Mouse (Mus musculus) heart, embryonic 12.5 days (tissue): Measurements from ENCODE around the gene Slc18b1. TPM values are rescaled to one million over a fixed set of nuclear protein-coding genes. Genes with fewer than 3 reads are reported as not detected.

ENCODE experiments used
- ATAC-seq: fragments of 200-750 bp; cut with Nextera tagmentation; 2 replicates; pipeline ENCODE4 v1.8.0; 2017; ENCODE audit warnings: moderate TSS enrichment, moderate library complexity; ENCODE audit not compliant: insufficient number of reproducible peaks, low FRiP score
- H3K27ac ChIP-seq: fragments of 300-500 bp; sonication (generic); 2 replicates; pipeline ENCODE4 v1.5.1; 2016; ENCODE audit warnings: mild to moderate bottlenecking, moderate library complexity; ENCODE audit not compliant: poor library complexity, severe bottlenecking
- H3K27me3 ChIP-seq: fragments of 300-500 bp; sonication (generic); replicated peaks from 2 replicates; pipeline ENCODE4 v1.6.1; 2016; ENCODE audit warnings: mild to moderate bottlenecking, moderate library complexity
- H3K36me3 ChIP-seq: fragments of 300-500 bp; sonication (generic); 2 replicates; pipeline ENCODE4 v1.6.1; 2016; ENCODE audit warnings: mild to moderate bottlenecking, moderate library complexity
- H3K4me1 ChIP-seq: fragments of 300-500 bp; sonication (generic); replicated peaks from 2 replicates; pipeline ENCODE4 v1.6.1; 2016; ENCODE audit warnings: mild to moderate bottlenecking
- H3K4me2 ChIP-seq: fragments of 300-500 bp; sonication (generic); 2 replicates; pipeline ENCODE4 v1.6.1; 2016; ENCODE audit warnings: mild to moderate bottlenecking, moderate library complexity
- H3K4me3 ChIP-seq: fragments of 300-500 bp; sonication (generic); 2 replicates; pipeline ENCODE4 v1.5.1; 2016; ENCODE audit warnings: mild to moderate bottlenecking
- H3K9ac ChIP-seq: fragments of 300-500 bp; sonication (generic); 2 replicates; pipeline ENCODE4 v1.6.1; 2016; ENCODE audit warnings: mild to moderate bottlenecking, moderate library complexity
- H3K9me3 ChIP-seq: fragments of 300-500 bp; sonication (generic); replicated peaks from 2 replicates; pipeline ENCODE4 v1.6.1; 2016; ENCODE audit warnings: mild to moderate bottlenecking, moderate library complexity
- WGBS: fragments of 180-500 bp; shearing (Covaris S2); methylation state at CpG from one replicate; pipeline ENCODE4 v1.1.7; 2016; 5-methylcytosine and 5-hydroxymethylcytosine counted together
- polyA plus RNA-seq: library from polyadenylated mRNA; unstranded; fragments of >200 nt; fragmentation: Nextera tagmentation; extraction: Ambion mirVana; gene quantifications from 2 replicates; pipeline ENCODE4 v1.2.1, GENCODE M21; 2016

Slc18b1 gene
- polyA plus RNA-seq, 1 experiment from 2014 or later, result 6.6 TPM

DNA sequence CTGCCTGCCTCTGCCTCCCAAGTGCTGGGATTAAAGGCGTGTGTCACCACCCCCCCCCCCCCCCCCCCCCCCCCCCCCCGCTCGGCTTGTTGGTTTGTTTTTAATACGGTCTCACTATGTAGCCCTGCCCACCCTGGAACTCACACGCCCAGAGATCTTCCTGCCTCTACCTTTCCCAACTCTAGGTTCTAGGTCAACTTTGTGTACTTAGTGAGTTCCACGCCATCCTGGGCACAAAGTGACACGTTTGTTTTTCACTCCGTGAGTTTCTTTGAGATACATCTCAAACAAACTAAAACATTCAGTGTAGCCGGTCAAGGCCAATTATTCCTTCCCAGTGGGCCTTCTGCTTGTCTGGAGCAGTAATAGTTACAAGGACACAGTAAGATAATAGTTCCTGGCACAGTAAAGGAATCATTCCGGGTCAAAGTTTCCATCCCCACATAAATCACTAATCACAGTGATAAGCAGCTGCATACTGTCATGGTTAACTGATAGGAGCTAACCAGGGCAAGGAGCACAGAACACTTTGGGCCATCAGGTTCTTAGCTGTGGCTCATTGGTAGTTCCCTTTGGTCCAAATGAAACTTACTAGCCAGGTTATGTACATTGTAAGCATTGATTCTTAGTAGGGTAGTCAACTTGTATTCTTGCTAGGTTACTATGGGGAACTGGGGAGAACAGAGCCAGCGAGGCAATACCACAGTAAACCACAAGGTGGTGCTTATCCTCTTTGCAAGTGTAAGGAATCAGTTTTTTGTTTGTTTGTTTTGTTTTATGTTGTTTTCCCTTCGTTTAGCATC lies 15.1 kb downstream of the Slc18b1 start:
- H3K4me1 ChIP-seq, result 0 out of 2 replicates have a peak, but pooled peaks cover 3% of the 10 kb centered on the region
- no peak for ATAC-seq
- no peak overlapping the region for H3K27ac ChIP-seq
- no peaks in the 10 kb centered on the region for H3K27me3 ChIP-seq
- peaks cover 7% of the 10 kb centered on the region for H3K36me3 ChIP-seq
- no peak overlapping the region for H3K4me3 ChIP-seq
- H3K9ac ChIP-seq, result no peak overlapping the region
- 57% methylated on average over 9 of the region's 12 CpGs for WGBS
- H3K9me3 ChIP-seq, result no peaks in the 10 kb centered on the region
- H3K4me2 ChIP-seq, result no peak overlapping the region

DNA sequence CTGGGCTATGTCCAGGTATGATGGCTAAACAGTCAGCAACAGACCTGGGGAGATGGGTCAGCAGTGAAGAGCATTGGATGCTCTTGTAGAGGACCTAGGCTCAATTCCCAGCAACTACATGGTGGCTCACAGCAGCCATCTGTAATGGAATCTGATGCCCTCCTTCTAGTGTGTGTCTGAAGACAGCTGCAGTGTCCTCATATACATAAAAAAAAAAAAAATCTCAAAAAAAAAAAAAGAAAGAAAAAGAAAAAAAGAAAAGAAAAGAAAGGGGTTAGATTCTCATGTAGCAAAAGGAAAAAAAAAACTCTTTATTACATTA lies 15.6 kb downstream of the Slc18b1 start:
- H3K27ac ChIP-seq, result no peak overlapping the region
- H3K36me3 ChIP-seq, result peaks cover 4% of the 10 kb centered on the region
- H3K4me3 ChIP-seq, result no peak overlapping the region
- no peak overlapping the region for H3K4me2 ChIP-seq
- H3K27me3 ChIP-seq, result no peaks in the 10 kb centered on the region
- no peaks in the 10 kb centered on the region for H3K9me3 ChIP-seq
- no peak overlapping the region for H3K9ac ChIP-seq
- 0 out of 2 replicates have a peak, but pooled peaks cover 3% of the 10 kb centered on the region for H3K4me1 ChIP-seq
- no peak for ATAC-seq

DNA sequence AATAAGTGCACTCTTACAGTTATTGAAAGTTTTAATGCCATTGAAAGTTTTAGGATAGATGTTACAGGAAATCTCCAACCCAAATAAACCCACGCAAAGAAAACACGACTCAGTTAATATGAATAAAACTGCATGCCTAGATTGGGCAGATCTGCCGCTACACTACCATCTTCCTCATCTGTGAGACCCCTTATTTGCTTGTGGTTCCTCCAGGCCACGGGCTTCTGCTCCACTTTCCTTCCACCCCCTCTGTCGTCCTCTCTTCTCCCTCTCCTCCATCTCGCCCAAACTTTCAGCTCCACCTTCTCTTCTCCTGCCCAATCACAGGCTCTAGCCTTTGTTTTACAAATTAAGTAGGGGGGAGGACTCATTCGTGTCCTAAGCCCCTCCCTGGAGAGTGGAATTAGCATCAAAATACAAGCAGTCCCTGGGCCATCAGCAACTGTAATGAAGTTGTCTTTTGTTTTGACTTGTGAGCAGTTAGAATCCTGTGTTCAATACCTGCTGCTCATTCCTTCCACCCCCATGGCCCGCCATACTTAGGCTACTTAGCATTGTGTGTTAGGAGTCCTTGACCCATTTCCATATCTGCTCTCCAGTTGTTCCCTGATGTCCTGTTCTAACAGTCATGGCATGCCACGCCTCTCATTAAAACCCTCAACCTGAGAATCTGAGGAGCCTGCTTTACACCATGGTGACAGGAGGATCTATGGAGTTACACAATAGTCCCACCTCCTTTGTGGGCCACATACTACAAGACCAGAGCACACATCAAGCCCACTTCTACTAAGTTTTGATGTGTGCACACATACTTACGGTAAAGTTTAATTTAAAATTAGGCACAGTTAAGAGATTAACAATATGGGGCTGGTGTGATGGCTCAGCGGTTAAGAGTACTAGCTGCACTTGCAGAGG lies 16.3 kb downstream of the Slc18b1 start:
- peaks cover 8% of the 10 kb centered on the region for H3K36me3 ChIP-seq
- 56% methylated on average over 11 of the region's 11 CpGs for WGBS

DNA sequence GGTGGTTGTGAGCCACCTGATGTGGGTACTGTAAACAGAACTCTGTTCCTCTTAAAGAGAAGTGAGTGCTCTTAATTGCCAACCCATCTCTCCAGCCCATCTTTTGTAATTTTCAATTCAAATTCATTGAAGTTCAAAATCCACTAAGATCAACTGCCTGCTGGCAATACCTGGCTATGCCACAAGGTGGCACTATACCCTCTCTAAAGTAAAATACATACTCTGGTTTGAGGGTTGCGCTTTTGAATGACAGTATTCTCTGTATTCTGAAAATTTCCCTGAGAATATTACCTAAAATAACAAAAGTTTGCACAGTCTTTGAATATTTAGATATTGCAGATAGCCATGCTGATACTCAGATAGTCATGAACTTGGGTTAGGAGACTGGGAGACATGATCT lies 18.4 kb downstream of the Slc18b1 start:
- no peaks in the 10 kb centered on the region for H3K27me3 ChIP-seq
- H3K4me2 ChIP-seq, result no peak overlapping the region
- no peak overlapping the region for H3K27ac ChIP-seq
- no peak overlapping the region for H3K4me3 ChIP-seq
- H3K36me3 ChIP-seq, result peaks cover 23% of the 10 kb centered on the region
- no peaks in the 10 kb centered on the region for H3K9me3 ChIP-seq
- 0 out of 2 replicates have a peak, but pooled peaks cover 3% of the 10 kb centered on the region for H3K4me1 ChIP-seq
- 53% methylated on average over 1 of the region's 1 CpGs for WGBS
- ATAC-seq, result peak; percentile 25; the same call in 1 of the 2 replicates
- H3K9ac ChIP-seq, result no peak overlapping the region

More for the DNA sequence above, 16.3 kb downstream of the Slc18b1 start:
- no peak overlapping the region for H3K4me2 ChIP-seq
- no peak overlapping the region for H3K9ac ChIP-seq
- H3K4me1 ChIP-seq, result 0 out of 2 replicates have a peak, but pooled peaks cover 3% of the 10 kb centered on the region
- no peak overlapping the region for H3K4me3 ChIP-seq
- no peaks in the 10 kb centered on the region for H3K9me3 ChIP-seq
- H3K27me3 ChIP-seq, result no peaks in the 10 kb centered on the region
- no peak overlapping the region for H3K27ac ChIP-seq
- no peak for ATAC-seq

DNA sequence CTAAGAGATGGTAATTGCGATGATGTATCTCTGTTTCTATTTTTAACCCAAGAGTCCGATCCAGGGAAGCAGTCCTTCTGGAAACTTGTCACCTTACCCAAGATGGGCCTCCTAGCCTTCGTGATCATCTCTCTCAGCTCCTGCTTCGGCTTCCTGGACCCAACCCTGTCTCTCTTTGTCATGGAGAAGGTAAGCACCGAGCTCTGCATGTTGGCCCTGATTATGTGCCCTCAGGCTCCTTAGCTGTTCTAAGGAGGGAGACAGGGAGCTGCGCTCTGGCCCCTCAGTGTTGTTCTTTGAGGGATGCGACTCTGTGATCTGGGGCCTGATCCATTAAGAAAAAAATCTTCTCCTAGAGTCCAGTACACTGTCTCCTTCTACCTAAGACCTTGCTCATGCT lies 19.5 kb downstream of the Slc18b1 start:
- H3K9me3 ChIP-seq, result no peaks in the 10 kb centered on the region
- peaks cover 24% of the 10 kb centered on the region for H3K36me3 ChIP-seq
- 0 out of 2 replicates have a peak, but pooled peaks cover 3% of the 10 kb centered on the region for H3K4me1 ChIP-seq
- no peak overlapping the region for H3K4me3 ChIP-seq
- ATAC-seq, result no peak
- no peak overlapping the region for H3K27ac ChIP-seq
- 68% methylated on average over 7 of the region's 7 CpGs for WGBS
- H3K4me2 ChIP-seq, result no peak overlapping the region
- peak overlapping the region; percentile 12; the same call in 1 of the 2 replicates for H3K9ac ChIP-seq
- no peaks in the 10 kb centered on the region for H3K27me3 ChIP-seq

DNA sequence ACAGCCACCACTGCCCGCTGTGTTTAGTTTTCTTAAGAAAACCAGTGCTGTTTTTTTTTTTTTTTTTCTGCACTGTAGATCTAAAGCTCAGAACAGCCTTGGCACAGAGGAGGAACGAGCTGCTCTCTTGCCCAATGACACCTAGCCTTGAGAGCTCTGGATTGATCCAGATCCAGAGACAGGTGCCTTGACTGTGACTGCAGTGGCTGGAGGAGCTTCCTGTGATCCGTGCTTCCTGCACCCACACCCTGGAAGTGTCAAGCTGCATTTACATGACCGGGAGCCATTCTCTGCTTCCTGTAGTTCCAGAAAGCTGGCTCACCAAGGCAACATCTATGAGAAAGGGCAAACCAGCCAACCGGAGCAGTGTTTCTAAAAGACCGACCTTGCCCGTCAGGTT lies 29.7 kb downstream of the Slc18b1 start:
- Histone ChIP-seq H3K36me3 (peaks cover 51% of the 10 kb centered on the region), H3K9me3 (no peaks in the 10 kb centered on the region), H3K9ac (no peak overlapping the region), H3K27ac (no peak overlapping the region), H3K27me3 (no peaks in the 10 kb centered on the region), H3K4me1 (no peaks in the 10 kb centered on the region), H3K4me3 (no peak overlapping the region), H3K4me2 (no peak overlapping the region)
- 80% methylated on average over 7 of the region's 7 CpGs for WGBS
- ATAC-seq, result no peak

DNA sequence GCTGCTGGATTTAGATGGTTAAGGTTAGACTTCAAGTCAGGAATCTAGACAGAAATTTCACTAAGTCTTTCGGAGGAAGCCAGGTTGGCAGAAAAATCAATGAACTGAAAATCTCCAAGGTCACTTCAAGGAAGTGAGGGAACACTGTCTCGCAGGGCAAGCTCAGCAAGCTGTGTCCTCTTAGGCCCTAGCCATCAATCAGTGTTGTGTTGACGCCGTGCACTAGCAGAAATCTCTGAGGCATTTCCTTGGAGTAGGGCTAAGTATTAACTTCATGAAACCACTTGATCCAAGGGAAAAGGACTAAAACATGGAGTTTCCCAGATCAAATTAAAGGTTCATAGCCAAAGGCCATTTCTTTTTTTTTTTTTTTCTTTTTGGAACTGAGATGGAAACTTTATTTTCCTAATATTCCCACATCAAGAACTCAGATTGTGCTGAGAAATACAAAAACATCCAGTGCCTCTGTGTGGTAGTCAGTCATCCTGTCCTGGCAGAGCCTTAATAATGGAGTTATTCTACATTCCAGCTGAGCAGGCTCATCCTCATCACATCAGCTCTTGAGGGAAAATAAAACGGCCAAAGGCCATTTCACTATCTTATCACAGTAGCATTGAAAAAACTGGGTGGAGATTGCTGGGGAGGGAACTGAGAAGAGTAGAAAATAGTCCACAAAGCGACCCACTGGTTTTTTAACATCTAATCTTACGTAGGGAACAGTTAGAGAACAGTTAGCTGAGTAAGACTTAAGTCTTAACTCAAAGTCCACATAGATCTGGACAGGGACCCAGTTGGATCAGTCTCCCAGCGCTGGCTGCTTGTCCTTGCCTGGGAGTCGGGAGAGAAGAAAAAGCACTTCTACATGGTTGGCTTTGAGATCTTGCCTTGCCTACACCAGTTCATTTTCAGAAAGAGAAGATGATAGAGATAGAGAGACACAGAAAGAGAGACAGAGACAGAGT lies 39.5 kb downstream of the Slc18b1 start:
- WGBS, result 47% methylated on average over 9 of the region's 9 CpGs
- no peak for ATAC-seq

DNA sequence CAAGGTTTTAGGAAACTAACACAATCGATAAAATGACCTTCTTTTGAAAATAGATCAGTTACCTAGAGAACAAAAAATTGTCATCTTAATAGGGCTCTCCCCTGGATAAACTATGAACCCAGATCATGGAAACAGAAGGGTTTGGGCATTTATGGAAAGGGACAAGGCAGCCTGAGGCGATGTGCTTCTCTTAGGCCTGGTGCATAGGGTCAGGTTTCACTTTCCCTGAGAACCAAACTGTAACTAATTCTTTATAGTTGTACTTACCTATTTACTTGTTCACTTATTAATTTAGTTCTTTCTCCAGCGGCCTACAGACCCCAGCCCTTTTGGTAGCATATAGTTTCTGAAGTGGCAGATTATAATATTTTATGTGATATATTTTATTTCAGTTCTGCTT lies 40.3 kb downstream of the Slc18b1 start:
- no peak for ATAC-seq
- no peaks in the 10 kb centered on the region for H3K27me3 ChIP-seq
- no peak overlapping the region for H3K27ac ChIP-seq
- no peaks in the 10 kb centered on the region for H3K4me1 ChIP-seq
- WGBS, result 73% methylated on average over 3 of the region's 3 CpGs
- H3K4me2 ChIP-seq, result no peak overlapping the region
- H3K4me3 ChIP-seq, result no peak overlapping the region
- no peaks in the 10 kb centered on the region for H3K9me3 ChIP-seq
- H3K36me3 ChIP-seq, result no peaks in the 10 kb centered on the region
- H3K9ac ChIP-seq, result no peak overlapping the region

More for the DNA sequence above, 39.5 kb downstream of the Slc18b1 start:
- H3K4me2 ChIP-seq, result no peak overlapping the region
- H3K4me3 ChIP-seq, result no peak overlapping the region
- H3K9ac ChIP-seq, result no peak overlapping the region
- H3K36me3 ChIP-seq, result no peaks in the 10 kb centered on the region
- H3K27ac ChIP-seq, result no peak overlapping the region
- no peaks in the 10 kb centered on the region for H3K9me3 ChIP-seq
- no peaks in the 10 kb centered on the region for H3K27me3 ChIP-seq
- no peaks in the 10 kb centered on the region for H3K4me1 ChIP-seq

DNA sequence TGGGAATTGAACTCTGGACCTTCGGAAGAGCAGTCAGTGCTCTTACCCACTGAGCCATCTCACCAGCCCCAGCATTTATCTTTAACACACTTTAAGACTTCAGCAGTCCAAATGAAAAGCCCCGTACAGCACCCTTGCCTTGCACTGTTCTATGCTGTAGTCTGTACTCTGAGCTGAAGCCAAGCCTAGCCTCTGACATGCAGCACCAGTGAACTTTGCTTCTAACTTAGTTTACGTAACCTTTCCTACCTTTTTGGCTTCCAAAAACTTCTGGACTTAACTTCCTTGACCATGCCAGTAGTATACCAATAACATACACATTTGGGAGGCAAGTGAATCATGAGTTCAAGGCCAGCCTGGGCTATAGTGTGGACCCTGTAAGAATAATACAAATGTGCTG lies 42.1 kb downstream of the Slc18b1 start:
- H3K4me1 ChIP-seq, result no peaks in the 10 kb centered on the region
- H3K4me3 ChIP-seq, result no peak overlapping the region
- no peak for ATAC-seq
- no peaks in the 10 kb centered on the region for H3K9me3 ChIP-seq
- no peak overlapping the region for H3K27ac ChIP-seq
- no peak overlapping the region for H3K4me2 ChIP-seq
- no peak overlapping the region for H3K9ac ChIP-seq
- 89% methylated on average over 3 of the region's 3 CpGs for WGBS
- no peaks in the 10 kb centered on the region for H3K36me3 ChIP-seq
- H3K27me3 ChIP-seq, result no peaks in the 10 kb centered on the region

DNA sequence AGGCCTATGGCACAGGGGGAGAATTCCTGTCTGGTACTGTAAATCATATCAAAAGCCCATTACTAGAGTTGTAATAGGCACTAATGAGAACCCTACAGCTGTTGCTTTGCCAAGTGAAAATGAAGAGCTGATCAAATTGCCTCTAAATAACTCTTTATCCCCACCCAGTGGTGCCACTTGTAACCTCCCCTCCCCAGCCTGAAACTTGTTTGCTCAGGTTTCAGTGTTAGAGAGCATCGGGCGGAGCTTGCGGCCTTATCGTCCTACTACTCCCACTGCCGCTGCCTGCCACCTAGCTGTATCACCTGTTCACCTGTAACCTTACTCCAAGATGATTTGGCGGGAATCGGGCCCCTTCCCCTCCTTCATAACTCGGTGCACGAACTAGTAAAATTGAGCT lies 42.6 kb downstream of the Slc18b1 start:
- H3K27me3 ChIP-seq, result no peaks in the 10 kb centered on the region
- WGBS, result 38% methylated on average over 9 of the region's 9 CpGs

More for the DNA sequence above, 42.6 kb downstream of the Slc18b1 start:
- ATAC-seq, result no peak
- H3K9me3 ChIP-seq, result no peaks in the 10 kb centered on the region
- H3K4me2 ChIP-seq, result no peak overlapping the region
- H3K4me3 ChIP-seq, result no peak overlapping the region
- H3K9ac ChIP-seq, result no peak overlapping the region
- no peaks in the 10 kb centered on the region for H3K4me1 ChIP-seq
- no peak overlapping the region for H3K27ac ChIP-seq
- no peaks in the 10 kb centered on the region for H3K36me3 ChIP-seq
